Mouse (Mus musculus) spleen, adult 2 months (tissue): Measurements from ENCODE around the gene Brwd1. TPM values are rescaled to one million over a fixed set of nuclear protein-coding genes. Genes with fewer than 3 reads are reported as not detected.

ENCODE experiments used
- DNase-seq, 2 experiments: peaks; one replicate each; pipeline versions ENCODE4 v3.0.0 to v3.0.0-alpha.2; 2012 to 2021; ENCODE audit warnings: low spot score in 2 of 2, low read depth in 1 of 2
- H3K27ac ChIP-seq: fragments of 200-500 bp; 2 replicates; pipeline ENCODE4 v1.5.1; 2012; ENCODE audit warnings: low read length, inconsistent platforms; ENCODE audit not compliant: insufficient read depth
- H3K27me3 ChIP-seq: fragments of 200-500 bp; 2 replicates; pipeline ENCODE4 v1.6.1; 2012; ENCODE audit warnings: mild to moderate bottlenecking, moderate library complexity, low read length, inconsistent platforms; ENCODE audit not compliant: control insufficient read depth, insufficient read depth
- H3K36me3 ChIP-seq: fragments of 200-500 bp; 2 replicates; pipeline ENCODE4 v1.6.1; 2012; ENCODE audit warnings: mild to moderate bottlenecking, low read length, inconsistent platforms; ENCODE audit not compliant: control insufficient read depth, insufficient read depth
- H3K4me1 ChIP-seq: fragments of 200-500 bp; 2 replicates; pipeline ENCODE4 v1.6.1; 2011; ENCODE audit warnings: inconsistent platforms; ENCODE audit not compliant: control insufficient read depth, insufficient read depth, insufficient read length
- H3K4me3 ChIP-seq: fragments of 200-500 bp; 2 replicates; pipeline ENCODE4 v1.5.1; 2011; ENCODE audit warnings: mild to moderate bottlenecking, inconsistent platforms; ENCODE audit not compliant: insufficient read depth, insufficient read length; ENCODE audit errors: extremely low read depth
- CTCF ChIP-seq: fragments of 200-500 bp; IDR thresholded peaks from 2 replicates; pipeline ENCODE4 v1.5.1; 2011; ENCODE audit warnings: mild to moderate bottlenecking, inconsistent platforms; ENCODE audit not compliant: insufficient read depth, insufficient read length, insufficient replicate concordance; ENCODE audit errors: extremely low read depth
- POLR2A ChIP-seq: fragments of 200-500 bp; IDR thresholded peaks from 2 replicates; pipeline ENCODE4 v1.6.1; 2011; ENCODE audit warnings: low read depth, low read length, inconsistent platforms
- WGBS: fragments of 180-500 bp; shearing (Covaris S2); methylation state at CpG from one replicate; pipeline ENCODE4 v1.1.7; 2018; 5-methylcytosine and 5-hydroxymethylcytosine counted together
- polyA plus RNA-seq: library from polyadenylated mRNA; depleted of rRNA; stranded (reverse); fragments of >200 nt; gene quantifications from 2 replicates; pipeline ENCODE4 v1.2.3, GENCODE M21; 2012; rRNA removed

The Brwd1 gene
- polyA plus RNA-seq: 32.8 and 41.9 TPM in 2 replicates

GRCm38 (mm10) chr16:96082301-96083178 is at the start of gene Brwd1:
Brwd1 (minus strand) TSS chr16:96082526.
- H3K36me3 ChIP-seq: peaks cover 6% of the 10 kb centered on the region
- H3K27ac ChIP-seq: peak within 1 kb of the TSS; percentile 96
- TF ChIP-seq POLR2A (peak; percentile 81), CTCF (no peak)
- H3K4me3 ChIP-seq: peak within 1 kb of the TSS; percentile 99
- peaks cover 30% of the 10 kb centered on the region for H3K4me1 ChIP-seq
- no peaks in the 10 kb centered on the region for H3K27me3 ChIP-seq
- 1% methylated on average over 92 of the region's 107 CpGs for WGBS
- peak; percentile 74 to 89 for DNase-seq

DNA sequence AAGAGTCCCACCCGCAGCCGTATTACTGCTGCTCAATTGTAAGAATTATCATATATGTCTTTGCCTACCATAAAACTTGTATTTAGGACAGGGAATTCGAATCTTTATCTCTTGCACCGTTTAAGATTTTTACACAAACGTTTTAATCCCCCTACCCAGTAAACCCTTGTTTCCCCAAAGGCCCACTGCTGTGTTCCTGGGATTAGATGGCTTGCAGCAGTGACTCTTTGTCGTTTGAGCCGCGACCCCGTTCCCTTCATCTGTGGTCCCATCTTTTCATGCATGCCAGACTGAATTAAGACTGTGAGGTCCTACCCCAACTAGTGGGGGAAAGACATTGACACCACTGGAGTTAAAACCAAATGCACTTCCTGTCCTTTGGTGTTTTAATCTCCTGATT is 46.1 kb upstream of the Brwd1 start:
- Histone ChIP-seq H3K27me3 (no peaks in the 10 kb centered on the region), H3K4me3 (peak overlapping the region; percentile 68), H3K36me3 (peaks cover 14% of the 10 kb centered on the region), H3K4me1 (peaks cover 2% of the 10 kb centered on the region; the same call in 1 of the 2 replicates), H3K27ac (peak overlapping the region; percentile 63; the same call in 1 of the 2 replicates)
- 9% methylated on average over 9 of the region's 9 CpGs for WGBS
- DNase-seq: no peak
- no peak for TF ChIP-seq CTCF
- no peak for TF ChIP-seq POLR2A

- H3K4me3 ChIP-seq: peak within 1 kb of the TSS; percentile 68
- peak within 1 kb of the TSS; percentile 91 for H3K27ac ChIP-seq
- H3K4me1 ChIP-seq: peaks cover 2% of the 10 kb centered on the region; the same call in 1 of the 2 replicates
- under 1% methylated on average over 52 of the region's 72 CpGs for WGBS
- peak; percentile 32; the same call in 1 of the 2 replicates for TF ChIP-seq POLR2A
- no peak for TF ChIP-seq CTCF
- no peaks in the 10 kb centered on the region for H3K27me3 ChIP-seq
- peaks cover 16% of the 10 kb centered on the region for H3K36me3 ChIP-seq
- peak; percentile 90 to 94 for DNase-seq
Measured at GRCm38 (mm10) chr16:96127657-96128344, 45.5 kb upstream of the Brwd1 start, which contains the start of gene Hmgn1. Hmgn1 (minus strand) TSS chr16:96127729.

- DNase-seq: no peak
- Histone ChIP-seq H3K27ac (peak overlapping the region; percentile 91), H3K27me3 (no peaks in the 10 kb centered on the region), H3K4me3 (peak overlapping the region; percentile 68), H3K4me1 (peaks cover 2% of the 10 kb centered on the region; the same call in 1 of the 2 replicates), H3K36me3 (peaks cover 19% of the 10 kb centered on the region)
- WGBS: under 1% methylated on average over 52 of the region's 52 CpGs
- no peak for TF ChIP-seq CTCF
- peak; percentile 32; the same call in 1 of the 2 replicates for TF ChIP-seq POLR2A
Measured at GRCm38 (mm10) chr16:96127288-96127656, 44.9 kb upstream of the Brwd1 start.

DNA sequence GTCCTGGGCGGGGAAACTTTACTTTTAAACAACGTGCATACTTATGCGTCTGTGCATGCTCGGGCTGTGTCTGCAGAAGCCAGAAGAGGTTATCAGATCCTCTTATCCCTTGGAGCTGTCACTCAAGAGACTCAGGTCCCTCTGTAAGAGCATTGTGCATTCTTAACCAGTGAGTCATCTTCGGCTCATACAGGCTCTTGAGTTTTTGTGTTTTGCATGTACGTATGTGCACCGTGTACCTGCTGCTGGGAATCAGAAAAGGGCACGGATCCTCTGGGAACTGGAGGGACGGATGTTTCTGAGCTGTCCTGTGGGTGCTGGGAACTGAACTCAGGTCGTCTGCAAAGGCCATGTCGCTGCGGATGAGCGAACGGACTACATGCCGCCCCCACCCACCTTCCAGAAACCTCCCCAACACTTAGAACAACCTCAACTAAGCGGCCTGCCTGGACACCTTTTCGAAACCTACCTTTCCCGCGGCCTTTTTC is 44.4 kb upstream of the Brwd1 start:
- Histone ChIP-seq H3K36me3 (peaks cover 19% of the 10 kb centered on the region), H3K27me3 (no peaks in the 10 kb centered on the region), H3K4me3 (peak overlapping the region; percentile 68), H3K27ac (peak overlapping the region; percentile 91), H3K4me1 (peaks cover 2% of the 10 kb centered on the region; the same call in 1 of the 2 replicates)
- no peak for TF ChIP-seq CTCF
- no peak for TF ChIP-seq POLR2A
- DNase-seq: no peak
- 14% methylated on average over 19 of the region's 19 CpGs for WGBS

DNA sequence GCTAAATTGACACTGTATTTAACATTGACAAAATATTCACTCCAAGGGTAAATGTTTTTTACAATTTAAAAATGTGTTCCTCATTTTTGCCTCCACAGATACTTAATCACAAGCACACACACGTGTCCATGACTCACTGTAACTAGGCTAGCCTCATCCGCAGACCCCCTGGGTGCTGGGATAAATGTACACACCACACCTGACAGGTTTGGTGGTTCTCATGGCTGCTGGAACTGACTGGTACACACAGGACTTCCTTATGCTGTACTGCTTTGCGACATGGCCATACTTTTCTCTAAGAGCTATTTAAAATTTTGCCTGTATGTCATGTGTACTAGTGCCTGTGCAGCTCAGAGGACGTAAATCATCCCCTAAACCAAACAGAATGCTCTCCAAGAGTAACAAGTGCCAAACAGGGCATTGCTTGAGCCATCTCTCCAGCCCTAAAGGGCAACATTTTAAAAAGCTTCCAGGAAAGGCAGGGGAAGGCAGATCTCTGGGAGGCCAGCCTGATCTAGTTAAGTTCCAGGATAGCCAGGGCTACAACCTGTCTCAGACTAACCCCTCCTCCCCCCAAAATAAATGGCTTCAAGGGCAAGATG is 37.8 kb upstream of the Brwd1 start:
- DNase-seq: no peak
- no peak for TF ChIP-seq CTCF
- no peak for TF ChIP-seq POLR2A
- 64% methylated on average over 4 of the region's 4 CpGs for WGBS
- peaks cover 21% of the 10 kb centered on the region for H3K36me3 ChIP-seq
- no peak overlapping the region for H3K4me3 ChIP-seq
- H3K4me1 ChIP-seq: no peaks in the 10 kb centered on the region
- no peak overlapping the region for H3K27ac ChIP-seq
- H3K27me3 ChIP-seq: no peaks in the 10 kb centered on the region
